Mouse (Mus musculus): ENCODE results near the gene Adam12.

DNA sequence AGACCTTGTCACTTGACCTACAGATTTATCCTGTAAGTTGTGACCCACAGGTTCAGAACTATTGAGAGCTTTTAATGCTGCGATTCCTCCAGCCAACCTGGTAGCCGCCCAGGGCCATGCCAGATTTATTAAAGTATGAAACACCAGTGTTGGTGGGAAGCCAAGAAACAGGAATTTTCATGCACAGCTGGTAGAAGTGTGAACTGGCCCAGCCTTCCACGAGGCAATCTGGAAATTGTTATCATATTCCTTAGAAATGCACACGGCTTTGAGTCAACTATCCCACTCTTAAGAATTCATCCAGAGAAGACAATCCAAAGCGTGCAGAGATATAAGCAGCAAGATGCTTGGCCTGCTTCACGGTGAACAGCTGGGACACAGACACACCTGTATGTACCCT lies 82.6 kb downstream of the Adam12 start:
- TF ChIP-seq CTCF (IDR thresholded peaks at IDR 0.05; ENCODE audit: low read depth) (no peak), EP300 (IDR thresholded peaks at IDR 0.05; ENCODE audit: low read depth) (no peak)
